Mouse (Mus musculus): ENCODE results near the gene Gm45713.
A peak's percentile ranks its signal among the peaks of the same experiment; 100 is the strongest.
"Not testable (repeated sequence)": the region's sequence is repeated elsewhere in the genome, so short reads cannot be mapped to it uniquely, and the experiment has no call there.

Gm45713 gene

GRCm38 (mm10) chr7:45135993-45136567 lies at the start of gene Gm45713, which contains the start of gene Flt3l:
TSS of gene Gm45713 (minus strand) at chr7:45136231.
TSS of gene Flt3l (minus strand) at chr7:45136432.
- DNase-seq: peak; percentile 95

- DNase-seq: no peak
These were observed 47.6 kb upstream of the Gm45713 start for GRCm38 (mm10) chr7:45183672-45184071.

GRCm38 (mm10) chr7:45182606-45183005 lies 46.6 kb upstream of the Gm45713 start:
- DNase-seq: peak; percentile 52

GRCm38 (mm10) chr7:45182199-45182601 lies 46.2 kb upstream of the Gm45713 start:
- peak; percentile 91 for DNase-seq

GRCm38 (mm10) chr7:45181540-45181939 lies 45.5 kb upstream of the Gm45713 start:
- no peak for DNase-seq

- no peak for DNase-seq
These were observed 45.0 kb upstream of the Gm45713 start, which contains the start of gene Pth2 for GRCm38 (mm10) chr7:45180896-45181477. TSS of gene Pth2 (plus strand) at chr7:45180995.

GRCm38 (mm10) chr7:45179469-45179868 lies 43.4 kb upstream of the Gm45713 start, which contains the start of gene Gfy:
TSS of gene Gfy (minus strand) at chr7:45179569.
- no peak for DNase-seq

- no peak for DNase-seq
These were observed 42.5 kb upstream of the Gm45713 start for GRCm38 (mm10) chr7:45178550-45178949.

- DNase-seq: no peak
These were observed 40.3 kb upstream of the Gm45713 start for GRCm38 (mm10) chr7:45176356-45176755.

GRCm38 (mm10) chr7:45175929-45176328 lies 39.9 kb upstream of the Gm45713 start:
- DNase-seq: no peak

GRCm38 (mm10) chr7:45175398-45175797 lies 39.4 kb upstream of the Gm45713 start:
- no peak for DNase-seq

- DNase-seq: no peak
These were observed 38.7 kb upstream of the Gm45713 start for GRCm38 (mm10) chr7:45174567-45175280.

GRCm38 (mm10) chr7:45173772-45174171 lies 37.7 kb upstream of the Gm45713 start:
- not testable (repeated sequence) for DNase-seq

GRCm38 (mm10) chr7:45172974-45173373 lies 36.9 kb upstream of the Gm45713 start:
- no peak for DNase-seq

GRCm38 (mm10) chr7:45169495-45169894 lies 33.5 kb upstream of the Gm45713 start:
- no peak for DNase-seq

- DNase-seq: no peak
These were observed 32.6 kb upstream of the Gm45713 start for GRCm38 (mm10) chr7:45168656-45169055.

GRCm38 (mm10) chr7:45167761-45168445 lies 31.9 kb upstream of the Gm45713 start:
- no peak for DNase-seq

- no peak for DNase-seq
These were observed 30.9 kb upstream of the Gm45713 start for GRCm38 (mm10) chr7:45166950-45167401.

- no peak for DNase-seq
These were observed 29.7 kb upstream of the Gm45713 start for GRCm38 (mm10) chr7:45165701-45166100.

- no peak for DNase-seq
These were observed 28.8 kb upstream of the Gm45713 start for GRCm38 (mm10) chr7:45164833-45165232.

GRCm38 (mm10) chr7:45163735-45164490 lies 27.9 kb upstream of the Gm45713 start, which contains the start of gene Slc17a7:
TSS of gene Slc17a7 (plus strand) at chr7:45163949.
- DNase-seq: peak; percentile 59

GRCm38 (mm10) chr7:45162996-45163615 lies 27.1 kb upstream of the Gm45713 start:
- DNase-seq: no peak

Measured in kidney, postnatal 10 days (tissue).